Mouse (Mus musculus) C2C12 (cell line): ENCODE measurements at regions not wholly inside any gene's neighbourhood (a gene's known extent, or its start where the extent isn't known, plus 50 kb on each side); places are given as distances from the start of the nearest gene placed in this dataset.

ENCODE experiments used
- CEBPB ChIP-seq: IDR thresholded peaks from one replicate; pipeline ENCODE4 v1.6.1; 2011; ENCODE audit warnings: low read depth, mild to moderate bottlenecking, control low read depth, moderate library complexity
- CTCF ChIP-seq: IDR thresholded peaks from one replicate; pipeline ENCODE4 v1.5.1; 2011; ENCODE audit not compliant: control insufficient read depth, insufficient read depth, insufficient read length
- FOSL1 ChIP-seq: IDR thresholded peaks from one replicate; pipeline ENCODE4 v1.8.0; 2011; ENCODE audit warnings: mild to moderate bottlenecking, low read length; ENCODE audit not compliant: poor library complexity, insufficient read depth, severe bottlenecking
- MAX ChIP-seq: IDR thresholded peaks from one replicate; pipeline ENCODE4 v1.6.1; 2011; ENCODE audit warnings: mild to moderate bottlenecking, control low read depth
- MYOD1 ChIP-seq: IDR thresholded peaks from one replicate; pipeline ENCODE4 v1.6.1; 2011; ENCODE audit warnings: low read depth; ENCODE audit not compliant: control insufficient read depth, insufficient read length
- USF1 ChIP-seq: IDR thresholded peaks from one replicate; pipeline ENCODE4 v1.6.1; 2011; ENCODE audit warnings: low read depth, mild to moderate bottlenecking, control low read depth, moderate library complexity

DNA sequence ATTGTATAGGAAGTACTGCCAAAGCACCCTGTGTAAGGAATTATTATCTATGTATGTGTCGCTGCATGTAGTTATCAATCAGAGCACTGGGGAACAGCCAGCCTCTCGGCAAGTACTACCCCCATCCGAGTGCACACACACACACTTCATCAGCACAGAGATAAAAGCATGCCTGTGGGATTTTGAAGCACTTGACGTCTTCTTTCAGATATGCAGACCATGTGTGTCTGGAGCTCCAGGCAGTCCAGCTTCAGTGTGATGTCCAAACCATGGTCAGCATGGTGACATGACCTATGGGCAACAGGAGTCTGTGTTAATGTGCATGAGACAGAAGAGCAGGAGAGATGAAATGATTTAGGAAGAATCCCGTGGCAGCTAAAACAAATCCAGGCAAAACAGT lies 281.4 kb upstream of the Kif2a start:
- TF ChIP-seq CEBPB (no peak), MAX (no peak), CTCF (no peak), USF1 (no peak), MYOD1 (no peak), FOSL1 (no peak)
